Mouse (Mus musculus) embryonic facial prominence, embryonic 12.5 days (tissue): ENCODE results near the gene Olfr237-ps1. TPM values are rescaled to one million over a fixed set of nuclear protein-coding genes. Genes with fewer than 3 reads are reported as not detected.

Experiments
- ATAC-seq: fragments of 200-750 bp; cut with Nextera tagmentation; 2 replicates; pipeline ENCODE4 v1.8.0; 2017; ENCODE audit not compliant: insufficient number of reproducible peaks, insufficient read depth, low FRiP score, low TSS enrichment
- H3K27ac ChIP-seq: fragments of 300-500 bp; sonication (generic); 2 replicates; pipeline ENCODE4 v1.5.1; 2016; ENCODE audit warnings: mild to moderate bottlenecking
- H3K27me3 ChIP-seq: fragments of 300-500 bp; sonication (generic); 2 replicates; pipeline ENCODE4 v1.6.1; 2016; ENCODE audit warnings: mild to moderate bottlenecking, moderate library complexity
- H3K36me3 ChIP-seq: fragments of 300-500 bp; sonication (generic); 2 replicates; pipeline ENCODE4 v1.6.1; 2016; ENCODE audit warnings: mild to moderate bottlenecking
- H3K4me1 ChIP-seq: fragments of 300-500 bp; sonication (generic); 2 replicates; pipeline ENCODE4 v1.6.1; 2016
- H3K4me2 ChIP-seq: fragments of 300-500 bp; sonication (generic); replicated peaks from 2 replicates; pipeline ENCODE4 v1.6.1; 2016; ENCODE audit warnings: mild to moderate bottlenecking, moderate library complexity
- H3K4me3 ChIP-seq: fragments of 300-500 bp; sonication (generic); 2 replicates; pipeline ENCODE4 v1.5.1; 2016; ENCODE audit warnings: mild to moderate bottlenecking
- H3K9ac ChIP-seq: fragments of 300-500 bp; sonication (generic); 2 replicates; pipeline ENCODE4 v1.6.1; 2016; ENCODE audit warnings: mild to moderate bottlenecking, moderate library complexity
- H3K9me3 ChIP-seq: fragments of 300-500 bp; sonication (generic); 2 replicates; pipeline ENCODE4 v1.6.1; 2016; ENCODE audit warnings: mild to moderate bottlenecking, moderate library complexity
- WGBS: fragments of 180-500 bp; shearing (Covaris S2); methylation state at CpG from one replicate; pipeline ENCODE4 v1.1.7; 2016; 5-methylcytosine and 5-hydroxymethylcytosine counted together
- polyA plus RNA-seq: library from polyadenylated mRNA; unstranded; fragments of >200 nt; fragmentation: Nextera tagmentation; extraction: Ambion mirVana; gene quantifications from 2 replicates; pipeline ENCODE4 v1.2.1, GENCODE M21; 2016

Olfr237-ps1 gene
- polyA plus RNA-seq, 1 experiment from 2014 or later, result not detected

DNA sequence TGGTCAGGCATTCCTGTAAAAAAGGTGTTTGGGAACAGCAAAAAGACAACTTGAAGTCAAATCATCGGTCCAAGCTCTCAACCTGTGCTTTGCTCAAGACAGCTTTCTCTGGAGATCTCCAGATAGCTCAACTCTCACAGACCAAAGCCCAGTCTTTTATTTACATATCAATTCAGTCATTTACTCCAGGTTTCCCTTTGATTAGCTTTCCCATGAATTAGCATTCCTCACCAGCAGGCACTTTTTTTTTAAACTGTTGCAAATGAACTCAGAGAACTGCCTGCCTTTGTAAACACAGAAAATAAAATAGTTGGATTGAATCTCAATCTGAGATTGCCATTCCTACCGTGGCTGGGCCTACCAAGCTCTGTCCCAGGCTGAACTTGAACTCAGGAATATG, 59.0 kb downstream of the Olfr237-ps1 start:
- no peaks in the 10 kb centered on the region for H3K4me1 ChIP-seq
- no peak overlapping the region for H3K27ac ChIP-seq
- no peaks in the 10 kb centered on the region for H3K36me3 ChIP-seq
- H3K4me2 ChIP-seq, result no peak overlapping the region
- no peak overlapping the region for H3K4me3 ChIP-seq
- H3K9me3 ChIP-seq, result no peaks in the 10 kb centered on the region
- 40% methylated on average over 2 of the region's 2 CpGs for WGBS
- no peak overlapping the region for H3K9ac ChIP-seq
- no peaks in the 10 kb centered on the region for H3K27me3 ChIP-seq
- ATAC-seq, result no peak

Other genes starting within 250 kb of the Olfr237-ps1 start
- not detected in 2 replicates for gene Olfr447, start 237.7 kb upstream of the Olfr237-ps1 start, polyA plus RNA-seq
- not detected in 2 replicates for gene Olfr446, start 225.2 kb upstream of the Olfr237-ps1 start, polyA plus RNA-seq
- gene Olfr444, start 197.5 kb upstream of the Olfr237-ps1 start, polyA plus RNA-seq, result not detected in 2 replicates
- gene Olfr441, start 40.2 kb upstream of the Olfr237-ps1 start, polyA plus RNA-seq, result not detected in 2 replicates
- not detected in 2 replicates for gene Olfr437, start 16.7 kb downstream of the Olfr237-ps1 start, polyA plus RNA-seq
- gene Olfr13, start 25.6 kb downstream of the Olfr237-ps1 start, polyA plus RNA-seq, result not detected in 2 replicates
- not detected in 2 replicates for gene Olfr435, start 50.6 kb downstream of the Olfr237-ps1 start, polyA plus RNA-seq
- gene Olfr434, start 66.5 kb downstream of the Olfr237-ps1 start, polyA plus RNA-seq, result not detected in 2 replicates
- not detected in 2 replicates for gene Olfr47, start 85.0 kb downstream of the Olfr237-ps1 start, polyA plus RNA-seq
- 7.1 and 8.1 TPM in 2 replicates for gene Arhgef5, start 119.0 kb downstream of the Olfr237-ps1 start, polyA plus RNA-seq
- not detected in 2 replicates for gene Nobox, start 163.0 kb downstream of the Olfr237-ps1 start, polyA plus RNA-seq